Comparison of ENCODE assay signal across 7 mouse cellular contexts in the genomic region with DNA sequence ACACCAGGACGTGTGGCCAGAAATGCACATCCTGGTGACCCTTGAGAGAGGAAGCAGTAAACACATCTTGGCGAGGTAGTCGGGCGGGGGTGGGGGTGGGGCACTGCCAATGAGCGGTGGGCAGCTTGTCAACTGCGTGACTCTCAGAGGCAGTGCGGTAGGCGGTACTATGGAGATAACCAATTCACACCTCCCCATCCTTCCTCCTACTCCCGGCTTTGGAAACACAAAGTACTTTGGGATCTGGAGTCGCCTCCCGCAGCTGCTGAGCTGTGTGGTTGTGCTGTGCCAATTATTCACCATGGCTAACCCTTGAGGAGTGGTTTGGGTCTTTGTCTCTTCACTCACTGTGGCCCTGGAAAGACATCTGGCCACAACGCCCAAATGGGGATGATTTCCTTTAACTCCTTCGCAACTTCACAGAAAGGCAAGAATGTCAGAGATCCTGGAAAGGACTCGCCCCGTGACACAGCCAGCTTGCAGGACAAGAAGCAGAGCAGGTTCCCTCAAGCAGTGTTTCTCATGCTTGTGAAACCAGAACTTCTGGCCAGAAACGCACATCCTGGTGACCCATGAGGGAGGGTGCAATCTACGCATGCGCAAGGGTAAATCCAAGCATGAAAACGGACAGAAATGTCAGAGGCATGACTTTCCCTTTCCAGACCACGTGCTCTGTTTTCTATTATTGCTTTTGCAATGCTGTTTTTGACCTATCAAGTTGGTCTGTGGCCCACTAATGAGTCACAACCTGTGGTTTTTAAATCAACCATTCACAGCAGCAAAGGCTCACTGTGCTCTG. TPM values are rescaled to one million over a fixed set of nuclear protein-coding genes. Genes with fewer than 3 reads are reported as not detected.
DNase-seq lines count a peak whose midpoint lies in the region; ATAC-seq and TF ChIP-seq lines count a peak whose summit lies in the region.

No protein-coding gene starts in this region.

- peaks cover 14% of the 10 kb centered on the region; the same call in 1 of the 2 replicates for H3K27me3 ChIP-seq in heart, embryonic 10.5 days (ENCODE audit: insufficient read depth, poor library complexity, severe bottlenecking)
- H3K27me3 ChIP-seq in limb, embryonic 14.5 days (ENCODE audit: control insufficient read depth, insufficient read depth, low read length) = no peaks in the 10 kb centered on the region
- H3K27me3 ChIP-seq in midbrain, postnatal 0 days (ENCODE audit: insufficient read depth, low read length) = no peaks in the 10 kb centered on the region
- no peaks in the 10 kb centered on the region for H3K27me3 ChIP-seq in stomach, embryonic 15.5 days (replicated peaks)

- WGBS in heart, embryonic 10.5 days = 13% methylated on average over 20 of the region's 20 CpGs
- 7% methylated on average over 20 of the region's 20 CpGs for WGBS in limb, embryonic 14.5 days
- WGBS in midbrain, postnatal 0 days = 38% methylated on average over 20 of the region's 20 CpGs
- 14% methylated on average over 20 of the region's 20 CpGs for WGBS in stomach, embryonic 15.5 days

- H3K9me3 ChIP-seq in heart, embryonic 10.5 days = no peaks in the 10 kb centered on the region
- no peaks in the 10 kb centered on the region for H3K9me3 ChIP-seq in limb, embryonic 14.5 days (ENCODE audit: control insufficient read depth, low read length)
- H3K9me3 ChIP-seq in midbrain, postnatal 0 days (ENCODE audit: low read length) = no peaks in the 10 kb centered on the region
- H3K9me3 ChIP-seq in stomach, embryonic 15.5 days = no peaks in the 10 kb centered on the region; the same call in 1 of the 2 replicates

- TF ChIP-seq CTCF in embryonic fibroblast, embryonic 13.5 days (IDR thresholded peaks at IDR 0.05; ENCODE audit: borderline replicate concordance, insufficient read depth, low read length) = no peak
- TF ChIP-seq CTCF in midbrain, postnatal 0 days (IDR thresholded peaks at IDR 0.05) = no peak

- peak; percentile 51; the same call in 1 of the 2 replicates for TF ChIP-seq POLR2A in embryonic fibroblast, embryonic 13.5 days (IDR thresholded peaks at IDR 0.05; ENCODE audit: low read depth, low read length)
- TF ChIP-seq POLR2A in limb, embryonic 14.5 days (IDR thresholded peaks at IDR 0.05; ENCODE audit: borderline replicate concordance, extremely low read depth, insufficient read depth, insufficient read length) = no peak

- no peak overlapping the region for H3K9ac ChIP-seq in limb, embryonic 14.5 days (ENCODE audit: low read depth, low read length, severe bottlenecking)
- H3K9ac ChIP-seq in midbrain, postnatal 0 days (replicated peaks; ENCODE audit: low read length, poor library complexity, severe bottlenecking) = no peak overlapping the region
- no peak overlapping the region for H3K9ac ChIP-seq in stomach, embryonic 15.5 days

- peaks cover 10% of the 10 kb centered on the region for H3K4me1 ChIP-seq in embryonic fibroblast, embryonic 13.5 days (ENCODE audit: control insufficient read depth, insufficient read depth, low read length)
- peaks cover 36% of the 10 kb centered on the region for H3K4me1 ChIP-seq in heart, embryonic 10.5 days
- H3K4me1 ChIP-seq in limb, embryonic 14.5 days (ENCODE audit: control insufficient read depth, insufficient read depth, low read length) = peaks cover 22% of the 10 kb centered on the region
- no peaks in the 10 kb centered on the region for H3K4me1 ChIP-seq in midbrain, postnatal 0 days (ENCODE audit: insufficient read depth, low read length)
- H3K4me1 ChIP-seq in stomach, embryonic 15.5 days = peaks cover 12% of the 10 kb centered on the region

- DNase-seq in adrenal gland, adult (ENCODE audit: inconsistent age in 2 of 2, low spot score in 1 of 2) = peak; percentile 85 to 96
- DNase-seq in heart, embryonic 10.5 days (ENCODE audit: low spot score) = peak; percentile 76
- peak; percentile 88 for DNase-seq in kidney, adult 9 months
- peak; percentile 36 for DNase-seq in limb, embryonic 14.5 days (ENCODE audit: low spot score)
- peak; percentile 32 for DNase-seq in midbrain, postnatal 0 days (ENCODE audit: low spot score)

- H3K4me3 ChIP-seq in embryonic fibroblast, embryonic 13.5 days (ENCODE audit: insufficient read depth, low read length) = no peak overlapping the region
- H3K4me3 ChIP-seq in heart, embryonic 10.5 days = peak overlapping the region; percentile 45
- peak overlapping the region; percentile 7; the same call in 1 of the 2 replicates for H3K4me3 ChIP-seq in limb, embryonic 14.5 days (replicated peaks; ENCODE audit: low read length)
- H3K4me3 ChIP-seq in midbrain, postnatal 0 days (ENCODE audit: low read depth, low read length) = peak overlapping the region; percentile 9; the same call in 1 of the 2 replicates
- H3K4me3 ChIP-seq in stomach, embryonic 15.5 days (replicated peaks) = peak overlapping the region; percentile 12

- ATAC-seq in limb, embryonic 14.5 days (ENCODE audit: low FRiP score, low read depth) = no peak
- ATAC-seq in midbrain, postnatal 0 days (ENCODE audit: low FRiP score) = no peak
- 0 out of 2 replicates have a peak, but pooled peaks have one; percentile 18 for ATAC-seq in stomach, embryonic 15.5 days (ENCODE audit: insufficient read depth, low FRiP score, low read depth)

- no peaks in the 10 kb centered on the region; the same call in 1 of the 2 replicates for H3K36me3 ChIP-seq in heart, embryonic 10.5 days
- H3K36me3 ChIP-seq in limb, embryonic 14.5 days (ENCODE audit: control insufficient read depth, insufficient read depth, low read length) = no peaks in the 10 kb centered on the region
- no peaks in the 10 kb centered on the region for H3K36me3 ChIP-seq in midbrain, postnatal 0 days (ENCODE audit: insufficient read depth, low read length)
- no peaks in the 10 kb centered on the region for H3K36me3 ChIP-seq in stomach, embryonic 15.5 days

- peak overlapping the region; percentile 58 for H3K27ac ChIP-seq in embryonic fibroblast, embryonic 13.5 days (ENCODE audit: insufficient read depth, low read length)
- peak overlapping the region; percentile 11; the same call in 1 of the 2 replicates for H3K27ac ChIP-seq in heart, embryonic 10.5 days
- H3K27ac ChIP-seq in limb, embryonic 14.5 days (replicated peaks; ENCODE audit: low read depth, low read length) = no peak overlapping the region
- no peak overlapping the region for H3K27ac ChIP-seq in midbrain, postnatal 0 days (ENCODE audit: low read depth, low read length)
- peak overlapping the region; percentile 59; the same call in 1 of the 2 replicates for H3K27ac ChIP-seq in stomach, embryonic 15.5 days

- peak overlapping the region; percentile 55 for H3K4me2 ChIP-seq in limb, embryonic 14.5 days (replicated peaks; ENCODE audit: low read depth, low read length, severe bottlenecking)
- H3K4me2 ChIP-seq in midbrain, postnatal 0 days (ENCODE audit: low read depth, low read length, poor library complexity, severe bottlenecking) = peak overlapping the region; percentile 28; the same call in 1 of the 2 replicates
- H3K4me2 ChIP-seq in stomach, embryonic 15.5 days = peak overlapping the region; percentile 51

RNA-seq across cellular contexts. Expression of a gene that starts 32.7 kb away (rescaled TPM):
- 54.8 and 59.7 TPM in 2 replicates for polyA plus RNA-seq in embryonic fibroblast, embryonic 13.5 days (2011; ENCODE audit: insufficient read length, low read depth, missing spikeins)
- 15.5 and 16.4 TPM in 2 replicates for polyA plus RNA-seq in heart, embryonic 10.5 days (2016; fragmentation: Nextera tagmentation; extraction: Ambion mirVana)
- 24.8 and 26.1 TPM in 2 replicates for polyA plus RNA-seq in limb, embryonic 14.5 days (2012; rRNA removed)
- 24.9 and 28.0 TPM in 2 replicates for polyA plus RNA-seq in limb, embryonic 14.5 days (2014; fragmentation: Nextera tagmentation; extraction: Ambion mirVana)
- total RNA-seq in midbrain, postnatal 0 days (2014; rRNA removed) = 26.7 and 39.4 TPM in 2 replicates
- 9.0 and 10.9 TPM in 2 replicates for polyA plus RNA-seq in midbrain, postnatal 0 days (2015; fragmentation: Nextera tagmentation; extraction: Ambion mirVana)
- polyA plus RNA-seq in stomach, embryonic 15.5 days (2015; fragmentation: Nextera tagmentation; extraction: Ambion mirVana) = 17.7 and 19.9 TPM in 2 replicates

RNA-seq across cellular contexts. Expression of a gene that starts 41.3 kb away (rescaled TPM):
- polyA plus RNA-seq in embryonic fibroblast, embryonic 13.5 days (2011; ENCODE audit: insufficient read length, low read depth, missing spikeins) = 51.5 and 57.0 TPM in 2 replicates
- polyA plus RNA-seq in heart, embryonic 10.5 days (2016; fragmentation: Nextera tagmentation; extraction: Ambion mirVana) = 85.0 and 95.4 TPM in 2 replicates
- 30.5 and 40.5 TPM in 2 replicates for polyA plus RNA-seq in limb, embryonic 14.5 days (2012; rRNA removed)
- 77.3 and 77.7 TPM in 2 replicates for polyA plus RNA-seq in limb, embryonic 14.5 days (2014; fragmentation: Nextera tagmentation; extraction: Ambion mirVana)
- 63.2 and 73.3 TPM in 2 replicates for total RNA-seq in midbrain, postnatal 0 days (2014; rRNA removed)
- 98.8 and 101 TPM in 2 replicates for polyA plus RNA-seq in midbrain, postnatal 0 days (2015; fragmentation: Nextera tagmentation; extraction: Ambion mirVana)
- polyA plus RNA-seq in stomach, embryonic 15.5 days (2015; fragmentation: Nextera tagmentation; extraction: Ambion mirVana) = 85.9 and 90.5 TPM in 2 replicates

Comparison
In these comparisons a context has a peak if more than half of its experiments do, and no peak if none do; other contexts are left out.
1. DNase-seq: peak in every context shown above with its lines; median percentile 90 in adrenal gland, adult; 88 in kidney, adult 9 months; 76 in heart, embryonic 10.5 days; 36 in limb, embryonic 14.5 days; 32 in midbrain, postnatal 0 days.
2. H3K27ac ChIP-seq: peak in embryonic fibroblast, embryonic 13.5 days (single experiment), heart, embryonic 10.5 days (single experiment) and stomach, embryonic 15.5 days (single experiment); none in limb, embryonic 14.5 days (single experiment) and midbrain, postnatal 0 days (single experiment).
3. Peak in every context shown above with its lines, with median percentiles within 50 percentile points of each other: H3K4me2 ChIP-seq.